Mouse (Mus musculus): ENCODE measurements around the gene Abhd4. TPM values are rescaled to one million over a fixed set of nuclear protein-coding genes. Genes with fewer than 3 reads are reported as not detected.

Abhd4 gene
- polyA plus RNA-seq, 1 experiment from 2014 or later: 118 TPM

DNA sequence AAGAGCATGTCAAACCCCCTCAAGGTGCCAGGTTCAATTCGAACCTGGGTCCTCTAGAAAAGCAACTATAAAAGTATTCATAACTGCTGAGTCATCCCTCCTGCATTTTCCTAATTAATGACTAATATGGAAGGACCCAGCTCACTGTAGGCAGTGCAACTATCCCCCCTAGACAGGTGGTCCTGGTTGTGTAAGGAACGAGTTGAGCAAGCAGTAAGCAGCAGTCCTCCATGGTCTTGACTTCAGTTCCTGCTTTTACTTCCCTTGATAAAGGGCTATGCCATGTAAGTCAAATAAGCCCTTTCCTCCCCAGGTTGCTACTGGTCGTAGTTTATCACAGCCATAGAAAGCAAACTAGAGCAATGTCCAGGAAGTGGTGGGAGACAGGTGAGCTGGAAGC lies 7.8 kb upstream of the Abhd4 start:
- 82% methylated on average over 3 of the region's 3 CpGs for WGBS
- no peak overlapping the region for H3K9ac ChIP-seq (ENCODE audit: low read length)
- H3K36me3 ChIP-seq (ENCODE audit: control insufficient read depth, insufficient read depth, low read length): peaks cover 58% of the 10 kb centered on the region
- H3K4me2 ChIP-seq (ENCODE audit: low read length): no peak overlapping the region
- no peaks in the 10 kb centered on the region for H3K9me3 ChIP-seq (ENCODE audit: control insufficient read depth, low read length)
- ATAC-seq (ENCODE audit: insufficient number of reproducible peaks, insufficient read depth, low FRiP score, low read depth): no peak
- H3K4me3 ChIP-seq (ENCODE audit: control insufficient read depth in 1 of 2, insufficient read depth in 1 of 2, low read depth in 1 of 2, low read length in 2 of 2): no peak overlapping the region
- peaks cover 4 to 6% of the 10 kb centered on the region in 2 experiments; a peak in 2 of 4 replicates for H3K4me1 ChIP-seq (ENCODE audit: control insufficient read depth in 2 of 2, insufficient read depth in 2 of 2, low read length in 2 of 2)
- no peak overlapping the region for H3K27ac ChIP-seq (replicated peaks in 1 of 2; ENCODE audit: control insufficient read depth in 1 of 2, insufficient read depth in 1 of 2, low read depth in 2 of 2, low read length in 2 of 2)
- H3K27me3 ChIP-seq (ENCODE audit: control insufficient read depth, insufficient read depth, low read length): no peaks in the 10 kb centered on the region

DNA sequence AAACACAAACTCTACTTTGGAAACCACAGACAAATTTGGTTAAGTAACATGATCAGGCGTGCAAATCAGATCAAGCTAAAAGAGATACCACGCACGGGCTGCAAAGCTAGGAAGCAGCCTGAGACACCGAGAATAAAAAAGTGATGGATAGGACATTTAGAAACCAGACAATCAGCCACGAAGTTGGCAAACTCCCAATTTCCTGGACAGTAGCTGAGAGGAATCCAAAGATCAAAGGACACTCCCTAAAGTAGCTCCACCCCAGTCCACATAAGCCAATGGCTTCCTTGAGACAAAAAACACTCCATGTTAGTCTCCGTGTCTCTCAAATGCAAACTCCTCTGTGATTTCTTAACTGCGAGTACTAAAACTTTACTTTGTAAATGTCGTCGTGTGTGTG lies 4.7 kb upstream of the Abhd4 start:
- ATAC-seq (ENCODE audit: insufficient number of reproducible peaks, insufficient read depth, low FRiP score, low read depth): no peak
- no peak overlapping the region for H3K27ac ChIP-seq (replicated peaks in 1 of 2; ENCODE audit: control insufficient read depth in 1 of 2, insufficient read depth in 1 of 2, low read depth in 2 of 2, low read length in 2 of 2)
- H3K4me3 ChIP-seq (ENCODE audit: control insufficient read depth in 1 of 2, insufficient read depth in 1 of 2, low read depth in 1 of 2, low read length in 2 of 2): no peak overlapping the region
- peaks cover 39% of the 10 kb centered on the region for H3K36me3 ChIP-seq (ENCODE audit: control insufficient read depth, insufficient read depth, low read length)
- H3K4me1 ChIP-seq (ENCODE audit: control insufficient read depth in 2 of 2, insufficient read depth in 2 of 2, low read length in 2 of 2): peaks cover 6 to 19% of the 10 kb centered on the region in 2 experiments; a peak in 3 of 4 replicates
- H3K9me3 ChIP-seq (ENCODE audit: control insufficient read depth, low read length): no peaks in the 10 kb centered on the region
- 69% methylated on average over 9 of the region's 9 CpGs for WGBS
- H3K27me3 ChIP-seq (ENCODE audit: control insufficient read depth, insufficient read depth, low read length): no peaks in the 10 kb centered on the region
- no peak overlapping the region for H3K4me2 ChIP-seq (ENCODE audit: low read length)
- H3K9ac ChIP-seq (ENCODE audit: low read length): no peak overlapping the region

- no peaks in the 10 kb centered on the region for H3K9me3 ChIP-seq (ENCODE audit: control insufficient read depth, low read length)
- H3K4me3 ChIP-seq (ENCODE audit: control insufficient read depth in 1 of 2, insufficient read depth in 1 of 2, low read depth in 1 of 2, low read length in 2 of 2): no peak overlapping the region
- ATAC-seq (ENCODE audit: insufficient number of reproducible peaks, insufficient read depth, low FRiP score, low read depth): no peak
- peaks cover 34% of the 10 kb centered on the region for H3K36me3 ChIP-seq (ENCODE audit: control insufficient read depth, insufficient read depth, low read length)
- peaks cover 6 to 26% of the 10 kb centered on the region in 2 experiments for H3K4me1 ChIP-seq (ENCODE audit: control insufficient read depth in 2 of 2, insufficient read depth in 2 of 2, low read length in 2 of 2)
- H3K4me2 ChIP-seq (ENCODE audit: low read length): no peak overlapping the region
- 56% methylated on average over 4 of the region's 4 CpGs for WGBS
- no peak overlapping the region for H3K27ac ChIP-seq (replicated peaks in 1 of 2; ENCODE audit: control insufficient read depth in 1 of 2, insufficient read depth in 1 of 2, low read depth in 2 of 2, low read length in 2 of 2)
- H3K9ac ChIP-seq (ENCODE audit: low read length): no peak overlapping the region
- no peaks in the 10 kb centered on the region for H3K27me3 ChIP-seq (ENCODE audit: control insufficient read depth, insufficient read depth, low read length)
Measured at GRCm38 (mm10) chr14:54250122-54250521, 3.9 kb upstream of the Abhd4 start.

- 35% methylated on average over 12 of the region's 12 CpGs for WGBS
- peak overlapping the region; percentile 75 for H3K9ac ChIP-seq (ENCODE audit: low read length)
Measured at GRCm38 (mm10) chr14:54254670-54255202, 748 bp downstream of the Abhd4 start.

DNA sequence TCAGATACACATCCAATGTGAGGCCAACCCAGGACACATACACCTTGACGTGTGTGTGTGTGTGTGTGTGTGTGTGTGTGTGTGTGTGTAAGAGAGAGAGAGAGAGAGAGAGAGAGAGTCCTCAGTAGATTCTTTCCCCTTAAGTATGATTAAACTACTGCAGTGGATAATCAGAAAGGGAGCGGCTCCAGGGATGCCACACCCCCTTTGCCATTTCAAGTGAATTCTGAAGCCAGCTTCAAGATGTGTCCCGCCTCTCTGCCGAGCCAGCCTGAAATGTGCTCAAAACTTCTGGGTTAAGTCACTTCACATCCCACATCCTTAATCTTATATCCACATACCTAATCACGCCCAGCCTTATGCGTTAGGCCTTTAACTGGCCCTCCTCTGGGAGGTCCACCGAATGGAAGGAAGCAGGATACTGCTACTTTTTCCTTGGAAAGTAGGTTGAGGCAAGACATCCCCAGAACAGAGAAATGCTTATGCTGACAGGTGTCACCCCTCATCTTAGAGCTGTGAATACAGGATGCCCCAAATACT lies 4.2 kb downstream of the Abhd4 start:
- no peaks in the 10 kb centered on the region for H3K27me3 ChIP-seq (ENCODE audit: control insufficient read depth, insufficient read depth, low read length)
- WGBS: 54% methylated on average over 7 of the region's 7 CpGs
- H3K4me3 ChIP-seq (ENCODE audit: control insufficient read depth in 1 of 2, insufficient read depth in 1 of 2, low read depth in 1 of 2, low read length in 2 of 2): no peak overlapping the region
- no peak overlapping the region for H3K9ac ChIP-seq (ENCODE audit: low read length)
- peaks cover 19% of the 10 kb centered on the region for H3K36me3 ChIP-seq (ENCODE audit: control insufficient read depth, insufficient read depth, low read length)
- ATAC-seq (ENCODE audit: insufficient number of reproducible peaks, insufficient read depth, low FRiP score, low read depth): no peak
- no peak overlapping the region for H3K27ac ChIP-seq (replicated peaks in 1 of 2; ENCODE audit: control insufficient read depth in 1 of 2, insufficient read depth in 1 of 2, low read depth in 2 of 2, low read length in 2 of 2)
- peak overlapping the region; percentile 80 for H3K4me2 ChIP-seq (ENCODE audit: low read length)
- H3K9me3 ChIP-seq (ENCODE audit: control insufficient read depth, low read length): no peaks in the 10 kb centered on the region
- peaks cover 13 to 21% of the 10 kb centered on the region in 2 experiments for H3K4me1 ChIP-seq (ENCODE audit: control insufficient read depth in 2 of 2, insufficient read depth in 2 of 2, low read length in 2 of 2)

More at GRCm38 (mm10) chr14:54254670-54255202, 748 bp downstream of the Abhd4 start:
- Histone ChIP-seq H3K36me3 (ENCODE audit: control insufficient read depth, insufficient read depth, low read length) (no peaks in the 10 kb centered on the region), H3K4me3 (ENCODE audit: control insufficient read depth in 1 of 2, insufficient read depth in 1 of 2, low read depth in 1 of 2, low read length in 2 of 2) (peak overlapping the region in 1 of 2 experiments; percentile 72; a peak in 3 of 4 replicates), H3K4me1 (ENCODE audit: control insufficient read depth in 2 of 2, insufficient read depth in 2 of 2, low read length in 2 of 2) (peaks cover 6 to 21% of the 10 kb centered on the region in 2 experiments), H3K27me3 (ENCODE audit: control insufficient read depth, insufficient read depth, low read length) (no peaks in the 10 kb centered on the region), H3K4me2 (ENCODE audit: low read length) (peak overlapping the region; percentile 67), H3K27ac (replicated peaks in 1 of 2; ENCODE audit: control insufficient read depth in 1 of 2, insufficient read depth in 1 of 2, low read depth in 2 of 2, low read length in 2 of 2) (peak overlapping the region in 1 of 2 experiments; percentile 88; a peak in 2 of 4 replicates), H3K9me3 (ENCODE audit: control insufficient read depth, low read length) (no peaks in the 10 kb centered on the region)
- ATAC-seq (ENCODE audit: insufficient number of reproducible peaks, insufficient read depth, low FRiP score, low read depth): no peak

DNA sequence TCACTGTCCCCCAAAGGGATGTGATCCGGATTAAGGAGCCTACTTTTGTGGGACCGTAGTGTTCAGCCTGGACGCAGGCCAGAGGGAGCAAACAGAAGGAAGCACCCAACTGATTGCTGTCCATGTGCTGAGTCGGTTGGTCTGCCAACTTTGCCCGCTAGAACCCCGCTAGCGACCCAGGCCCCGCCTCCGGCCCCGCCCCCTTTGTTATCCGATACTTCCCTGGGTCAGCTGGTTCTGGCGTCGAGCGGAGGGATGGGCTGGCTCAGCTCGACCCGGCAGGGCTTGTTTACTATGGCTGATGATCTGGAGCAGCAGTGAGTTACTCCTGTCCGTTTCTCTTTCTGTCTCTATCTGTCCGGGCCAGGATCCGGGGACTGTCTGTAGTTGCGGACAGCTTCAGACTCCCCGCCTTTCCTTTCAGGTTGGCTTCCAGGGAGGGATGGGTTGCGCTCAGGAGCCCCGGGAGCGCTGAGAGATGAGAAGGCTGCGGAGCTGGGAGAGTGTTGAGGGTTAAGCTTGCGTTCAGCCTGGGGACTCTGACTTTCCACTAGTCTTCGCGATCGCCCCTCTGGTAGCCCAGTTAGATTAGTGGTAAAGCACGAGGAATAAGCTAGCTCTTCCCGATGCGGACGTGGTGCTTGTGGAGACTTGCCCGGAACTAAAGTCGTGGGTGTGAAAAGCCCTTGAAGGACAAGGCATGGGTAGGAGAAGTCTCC lies 5.2 kb downstream of the Abhd4 start:
- peak overlapping the region; percentile 71 to 97 for H3K4me3 ChIP-seq (ENCODE audit: control insufficient read depth in 1 of 2, insufficient read depth in 1 of 2, low read depth in 1 of 2, low read length in 2 of 2)
- under 1% methylated on average over 35 of the region's 35 CpGs for WGBS
- H3K27ac ChIP-seq (replicated peaks in 1 of 2; ENCODE audit: control insufficient read depth in 1 of 2, insufficient read depth in 1 of 2, low read depth in 2 of 2, low read length in 2 of 2): peak overlapping the region; percentile 82 to 88
- H3K27me3 ChIP-seq (ENCODE audit: control insufficient read depth, insufficient read depth, low read length): no peaks in the 10 kb centered on the region
- peak overlapping the region; percentile 82 for H3K9ac ChIP-seq (ENCODE audit: low read length)
- peak overlapping the region; percentile 80 for H3K4me2 ChIP-seq (ENCODE audit: low read length)
- peaks cover 14 to 22% of the 10 kb centered on the region in 2 experiments for H3K4me1 ChIP-seq (ENCODE audit: control insufficient read depth in 2 of 2, insufficient read depth in 2 of 2, low read length in 2 of 2)
- ATAC-seq (ENCODE audit: insufficient number of reproducible peaks, insufficient read depth, low FRiP score, low read depth): peak; percentile 92
- no peaks in the 10 kb centered on the region for H3K9me3 ChIP-seq (ENCODE audit: control insufficient read depth, low read length)
- peaks cover 29% of the 10 kb centered on the region for H3K36me3 ChIP-seq (ENCODE audit: control insufficient read depth, insufficient read depth, low read length)

GRCm38 (mm10) chr14:54259722-54260085 lies 5.7 kb downstream of the Abhd4 start:
- Histone ChIP-seq H3K4me2 (ENCODE audit: low read length) (peak overlapping the region; percentile 80), H3K27ac (replicated peaks in 1 of 2; ENCODE audit: control insufficient read depth in 1 of 2, insufficient read depth in 1 of 2, low read depth in 2 of 2, low read length in 2 of 2) (peak overlapping the region; percentile 82 to 88), H3K4me3 (ENCODE audit: control insufficient read depth in 1 of 2, insufficient read depth in 1 of 2, low read depth in 1 of 2, low read length in 2 of 2) (peak overlapping the region; percentile 71 to 97), H3K9ac (ENCODE audit: low read length) (peak overlapping the region; percentile 82), H3K27me3 (ENCODE audit: control insufficient read depth, insufficient read depth, low read length) (no peaks in the 10 kb centered on the region), H3K9me3 (ENCODE audit: control insufficient read depth, low read length) (no peaks in the 10 kb centered on the region), H3K36me3 (ENCODE audit: control insufficient read depth, insufficient read depth, low read length) (peaks cover 31% of the 10 kb centered on the region), H3K4me1 (ENCODE audit: control insufficient read depth in 2 of 2, insufficient read depth in 2 of 2, low read length in 2 of 2) (peaks cover 17 to 22% of the 10 kb centered on the region in 2 experiments)
- no peak for ATAC-seq (ENCODE audit: insufficient number of reproducible peaks, insufficient read depth, low FRiP score, low read depth)
- 18% methylated on average over 8 of the region's 8 CpGs for WGBS

All from heart, embryonic 14.5 days (tissue).